Mouse (Mus musculus): Measurements from ENCODE around the gene Eci1.

- TF ChIP-seq CTCF (IDR thresholded peaks at IDR 0.05; ENCODE audit: control insufficient read depth, insufficient read depth, insufficient read length) (no peak), USF1 (IDR thresholded peaks at IDR 0.05; ENCODE audit: low read depth) (no peak), MAX (IDR thresholded peaks at IDR 0.05) (no peak)
Measured at GRCm38 (mm10) chr17:24393527-24393926, 32.9 kb upstream of the Eci1 start.
